ENCODE assay signal across 24 mouse cellular contexts in the genomic region with DNA sequence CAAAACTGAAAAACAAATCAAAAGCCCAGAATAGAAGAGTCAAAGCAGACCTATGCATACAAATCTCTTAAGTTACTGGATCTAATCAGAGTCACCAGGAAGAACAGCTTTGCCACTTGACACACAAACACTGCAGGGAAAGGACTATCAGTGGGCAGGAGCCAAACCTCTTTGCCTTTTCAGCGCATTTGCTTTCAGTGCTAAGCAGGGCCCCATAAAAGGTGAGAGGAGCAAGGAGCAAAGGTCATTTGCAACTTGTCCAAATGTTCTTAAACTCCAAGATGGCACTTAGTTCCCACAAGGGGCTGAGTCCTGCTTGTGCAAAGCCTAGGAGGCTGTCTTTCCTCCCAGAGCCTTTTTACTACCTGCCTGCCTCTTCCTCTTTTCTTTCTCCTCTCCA. TPM values are rescaled to one million over a fixed set of nuclear protein-coding genes. Genes with fewer than 3 reads are reported as not detected.
DNase-seq lines count a peak whose midpoint lies in the region; ATAC-seq lines count a peak whose summit lies in the region.
"Had no signal": no experiment of that assay in that cellular context is flagged by ENCODE, and none has a peak within 500 bp of the region (broad histone marks: within the 10 kb centered on the region; RNA-seq: fewer than 3 reads in every experiment).

No protein-coding gene starts in this region.

- peaks cover 16% of the 10 kb centered on the region for H3K36me3 ChIP-seq in heart, embryonic 13.5 days
- H3K36me3 ChIP-seq in midbrain, embryonic 16.5 days (ENCODE audit: control insufficient read depth, insufficient read depth, low read length), result no peaks in the 10 kb centered on the region
- H3K36me3 ChIP-seq: forebrain, embryonic 15.5 days; stomach, embryonic 15.5 days had no signal

- H3K9me3 ChIP-seq in heart, embryonic 13.5 days, result no peaks in the 10 kb centered on the region
- H3K9me3 ChIP-seq in midbrain, embryonic 16.5 days (replicated peaks; ENCODE audit: control insufficient read depth, low read length, poor library complexity, severe bottlenecking), result no peaks in the 10 kb centered on the region
- H3K9me3 ChIP-seq: embryonic facial prominence, embryonic 10.5 days; forebrain, embryonic 15.5 days; hindbrain, embryonic 15.5 days; midbrain, embryonic 10.5 days; stomach, embryonic 15.5 days had no signal

- no peak for ATAC-seq in heart, embryonic 13.5 days (ENCODE audit: extremely low read depth, insufficient number of reproducible peaks, low FRiP score, low TSS enrichment)
- no peak for ATAC-seq in midbrain, embryonic 16.5 days
- ATAC-seq: forebrain, embryonic 15.5 days had no signal

- intact Hi-C loops in heart, postnatal 14 days (cut with DNase I), result no loop called here

- H3K27me3 ChIP-seq in heart, embryonic 13.5 days (replicated peaks), result no peaks in the 10 kb centered on the region
- H3K27me3 ChIP-seq in midbrain, embryonic 16.5 days (ENCODE audit: control insufficient read depth, insufficient read depth, low read depth, low read length), result no peaks in the 10 kb centered on the region
- H3K27me3 ChIP-seq: forebrain, embryonic 15.5 days; hindbrain, embryonic 15.5 days; stomach, embryonic 15.5 days had no signal

- WGBS in heart, embryonic 13.5 days, result 65% methylated on average over 1 of the region's 1 CpGs
- 94% methylated on average over 1 of the region's 1 CpGs for WGBS in midbrain, embryonic 16.5 days

- no peak for DNase-seq in heart, postnatal 14 days
- peak; percentile 15 for DNase-seq in kidney, adult 18-20 months
- no peak for DNase-seq in kidney, postnatal 10 days
- peak; percentile 30 to 59 for DNase-seq in kidney, postnatal 36 days
- DNase-seq in thymus, postnatal 10 days (ENCODE audit: low spot score in 2 of 2), result no peak
- DNase-seq: cerebellum, adult 11-12 months; cerebellum, postnatal 10 days; gastrocnemius, postnatal 10 days; heart, adult 11 months; layer of hippocampus, postnatal 36 days; lung, adult 18-20 months; lung, postnatal 10 days; right cerebral cortex, adult 18-20 months; thymus, adult 18-20 months; thymus, postnatal 4 days had no signal

- no peak overlapping the region for H3K4me2 ChIP-seq in heart, embryonic 13.5 days
- no peak overlapping the region for H3K4me2 ChIP-seq in midbrain, embryonic 16.5 days (ENCODE audit: low read length)
- H3K4me2 ChIP-seq: forebrain, embryonic 15.5 days; hindbrain, embryonic 15.5 days; liver, embryonic 11.5 days; stomach, embryonic 15.5 days had no signal

- no peak overlapping the region for H3K9ac ChIP-seq in heart, embryonic 13.5 days
- H3K9ac ChIP-seq in midbrain, embryonic 16.5 days (ENCODE audit: low read depth, low read length), result no peak overlapping the region
- H3K9ac ChIP-seq: forebrain, embryonic 15.5 days; hindbrain, embryonic 15.5 days; stomach, embryonic 15.5 days had no signal

- peak overlapping the region; percentile 54 for H3K27ac ChIP-seq in heart, embryonic 13.5 days (replicated peaks)
- H3K27ac ChIP-seq in brown adipose tissue, adult 24 weeks (replicated peaks; ENCODE audit: low read depth, low read length), result peak overlapping the region; percentile 17; the same call in 1 of the 2 replicates
- no peak overlapping the region for H3K27ac ChIP-seq in midbrain, embryonic 16.5 days (ENCODE audit: low read length)
- H3K27ac ChIP-seq: embryonic facial prominence, embryonic 10.5 days; forebrain, embryonic 15.5 days; hindbrain, embryonic 15.5 days; midbrain, embryonic 10.5 days; stomach, embryonic 15.5 days had no signal

- no peak overlapping the region for H3K4me3 ChIP-seq in heart, embryonic 13.5 days
- H3K4me3 ChIP-seq in brown adipose tissue, adult 24 weeks (ENCODE audit: insufficient read depth, low read depth, low read length), result no peak overlapping the region
- H3K4me3 ChIP-seq in midbrain, embryonic 16.5 days (ENCODE audit: low read depth, low read length), result no peak overlapping the region
- H3K4me3 ChIP-seq: embryonic facial prominence, embryonic 10.5 days; forebrain, embryonic 15.5 days; hindbrain, embryonic 15.5 days; midbrain, embryonic 10.5 days; stomach, embryonic 15.5 days had no signal

- H3K4me1 ChIP-seq in heart, embryonic 13.5 days, result peaks cover 34% of the 10 kb centered on the region
- H3K4me1 ChIP-seq in brown adipose tissue, adult 24 weeks (ENCODE audit: control insufficient read depth, insufficient read depth, insufficient read length, low read length), result no peaks in the 10 kb centered on the region
- no peaks in the 10 kb centered on the region for H3K4me1 ChIP-seq in midbrain, embryonic 16.5 days (ENCODE audit: control insufficient read depth, insufficient read depth, low read length)
- H3K4me1 ChIP-seq: embryonic facial prominence, embryonic 10.5 days; forebrain, embryonic 15.5 days; hindbrain, embryonic 15.5 days; midbrain, embryonic 10.5 days; stomach, embryonic 15.5 days had no signal

RNA-seq across cellular contexts. Expression of gene Irak1, which starts 6.3 kb away (rescaled TPM):
- polyA plus RNA-seq in heart, embryonic 13.5 days (2015; fragmentation: Nextera tagmentation; extraction: Ambion mirVana), result 45.2 and 50.3 TPM in 2 replicates
- 10 to 100 TPM; 54.5 to 55.6 TPM for total RNA-seq in heart, postnatal 14 days (2021)
- polyA plus RNA-seq in brown adipose tissue, adult 24 weeks (2012; ENCODE audit: insufficient read depth, insufficient read length, missing spikeins), result 41.9 and 67.7 TPM in 2 replicates
- 38.8 and 39.3 TPM in 2 replicates for polyA plus RNA-seq in midbrain, embryonic 16.5 days (2015; fragmentation: Nextera tagmentation; extraction: Ambion mirVana)

Comparison
In these comparisons a context has a peak if more than half of its experiments do, and no peak if none do; other contexts are left out.
1. DNase-seq: peak in kidney, adult 18-20 months (single experiment) and kidney, postnatal 36 days (2 of 2); none in heart, postnatal 14 days (0 of 2), kidney, postnatal 10 days (single experiment) and thymus, postnatal 10 days (0 of 2).